Mouse (Mus musculus) adrenal gland, postnatal 14 days (tissue): Measurements from ENCODE around the gene Tex13b. TPM values are rescaled to one million over a fixed set of nuclear protein-coding genes. Genes with fewer than 3 reads are reported as not detected.
"Not testable (repeated sequence)": the region's sequence is repeated elsewhere in the genome, so short reads cannot be mapped to it uniquely, and the experiment has no call there.

Experiments
- DNase-seq: peaks from one replicate; pipeline ENCODE4 v3.0.0; 2021; ENCODE audit warnings: mixed read lengths
- long read RNA-seq, 2 experiments: library from polyadenylated mRNA; stranded (forward); transcript quantifications; one replicate each; pipeline ENCODE4 v2.0.0; 2021
- total RNA-seq: library from RNA; stranded (reverse); gene quantifications from 2 replicates; pipeline ENCODE4 v1.2.3, GENCODE M21; 2021

Gene Tex13b
- total RNA-seq, result not detected in 2 replicates
- long read RNA-seq, experiment 1, result 0 reads
- long read RNA-seq, experiment 2, result 0 reads

DNA sequence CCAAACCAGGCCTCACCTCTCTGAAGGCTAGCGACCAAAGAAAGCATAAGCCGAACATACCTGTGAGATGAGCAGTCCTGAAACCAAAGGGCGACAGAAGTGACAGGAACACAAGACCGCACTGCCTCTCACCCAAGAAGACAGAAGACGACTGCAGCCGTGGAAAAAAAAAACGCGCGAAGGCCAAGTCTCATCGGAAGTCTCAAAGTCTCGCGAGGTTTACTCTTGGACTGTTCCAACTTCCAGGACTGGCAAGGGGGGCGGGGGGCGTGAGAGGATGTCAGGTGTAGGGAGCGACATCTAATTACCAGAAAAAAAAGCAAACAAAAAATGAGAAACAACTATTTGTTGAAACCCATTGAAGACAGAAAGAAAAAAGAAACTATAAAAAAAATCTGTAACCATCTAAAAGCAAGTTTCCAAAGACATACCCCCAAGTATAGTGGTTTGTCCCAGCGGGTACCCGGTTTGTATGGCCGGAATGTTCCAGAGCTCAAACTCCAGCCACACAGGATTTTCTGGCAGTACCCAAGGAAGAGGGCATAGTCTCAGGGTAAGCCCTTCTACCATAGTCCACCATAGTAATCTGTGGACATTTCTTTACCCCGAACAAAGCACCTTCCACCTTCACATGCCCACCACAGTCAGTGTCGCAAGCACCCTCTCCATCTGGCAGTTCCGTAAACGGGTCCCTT is at the start of gene Tex13b:
TSS of gene Tex13b (minus strand) at position 122 of the 695 bp plus-strand sequence.
- no peak for DNase-seq

DNA sequence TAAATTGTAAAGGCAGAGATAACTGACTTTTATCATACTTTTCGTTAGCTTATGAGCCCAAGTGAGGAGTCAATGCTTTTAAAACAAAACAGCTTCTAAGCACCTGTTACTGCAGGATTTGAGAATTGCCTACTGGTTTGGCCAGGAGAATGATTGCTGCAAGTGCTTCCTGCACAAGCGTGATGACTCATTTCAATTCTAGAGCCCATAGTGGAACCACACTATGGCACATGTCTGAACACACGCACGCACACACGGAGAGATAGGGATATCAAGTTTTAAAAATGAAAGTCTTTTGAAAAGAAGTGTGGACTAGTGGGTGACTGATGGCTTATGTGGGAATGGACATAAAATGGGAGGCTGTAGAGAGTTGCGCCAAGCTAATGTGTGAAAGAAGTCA is 49.5 kb upstream of the Tex13b start:
- no peak for DNase-seq

DNA sequence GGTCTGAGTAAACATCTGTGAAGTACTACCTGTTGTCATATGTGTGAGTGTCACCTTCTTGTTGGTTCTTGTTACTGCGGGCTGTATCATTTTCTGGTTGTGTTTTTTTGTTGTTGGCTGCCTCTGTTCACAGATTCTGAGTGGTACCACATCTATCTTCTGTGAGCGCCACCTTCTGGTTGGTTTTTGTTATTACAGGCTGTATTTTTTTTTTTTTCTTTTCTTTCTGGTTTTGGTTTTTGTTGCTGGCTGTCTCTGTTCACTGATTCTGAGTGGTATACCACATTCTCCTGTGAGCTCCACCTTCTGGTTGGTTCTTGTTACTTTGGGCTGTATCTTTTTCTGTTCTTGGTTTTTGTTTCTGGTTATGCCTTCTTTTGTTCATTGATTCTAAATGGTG is 44.2 kb upstream of the Tex13b start:
- DNase-seq, result peak; percentile 14

DNA sequence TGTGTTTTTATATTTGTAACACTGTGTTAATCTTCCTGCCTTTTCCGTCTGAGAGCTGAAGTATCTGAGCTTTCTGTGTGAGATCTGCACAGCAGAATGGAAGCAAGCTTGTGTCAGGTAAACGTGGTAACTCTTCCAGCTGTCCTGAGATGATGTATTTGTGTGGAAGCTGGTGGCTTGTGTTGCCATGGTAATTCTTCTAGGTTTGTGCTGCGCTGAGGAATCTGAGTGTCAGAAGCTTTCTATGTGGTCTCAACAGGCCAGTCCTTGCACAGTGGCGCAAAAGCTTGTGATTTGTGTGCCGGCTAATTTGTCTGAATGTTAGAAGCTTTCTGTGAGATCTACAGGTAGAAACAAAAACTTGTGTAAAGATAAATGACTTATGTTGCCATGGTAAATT is 43.8 kb upstream of the Tex13b start:
- not testable (repeated sequence) for DNase-seq

DNA sequence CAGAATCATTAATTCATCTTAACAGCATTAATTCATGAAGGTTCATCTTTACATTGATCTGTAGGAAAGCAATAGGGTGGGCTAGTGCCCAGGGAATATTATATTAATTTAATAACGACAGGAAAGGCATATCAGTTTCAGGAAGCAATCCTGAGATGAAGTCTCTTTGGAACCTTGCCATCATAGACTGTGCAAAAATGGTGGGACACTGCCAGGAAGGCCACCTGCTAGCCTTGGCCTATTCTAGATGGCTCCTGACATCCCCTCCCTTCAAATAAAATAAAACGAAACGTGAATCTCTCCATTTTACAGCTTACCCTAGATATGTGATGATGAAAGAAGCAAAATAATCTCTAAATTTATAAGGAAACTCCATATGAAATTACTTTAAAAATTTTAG is 41.3 kb upstream of the Tex13b start:
- no peak for DNase-seq

DNA sequence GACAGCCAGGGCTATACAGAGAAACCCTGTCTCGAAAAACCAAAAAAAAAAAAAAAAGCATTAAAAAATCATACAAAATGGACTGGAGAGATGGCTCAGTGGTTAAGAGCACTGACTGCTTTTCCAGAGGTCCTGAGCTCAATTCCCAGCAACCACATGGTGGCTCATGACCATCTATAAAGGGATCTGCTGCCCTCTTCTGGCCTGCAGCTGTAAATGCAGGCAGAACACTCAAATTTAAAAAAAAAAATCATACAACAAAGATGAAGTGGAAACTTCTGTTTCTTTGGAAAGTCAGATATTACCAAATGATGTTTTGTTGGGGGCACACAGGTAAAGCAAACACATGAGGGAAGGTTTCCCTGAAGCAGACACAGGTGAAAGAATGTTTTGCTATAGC is 32.2 kb upstream of the Tex13b start:
- not testable (repeated sequence) for DNase-seq

DNA sequence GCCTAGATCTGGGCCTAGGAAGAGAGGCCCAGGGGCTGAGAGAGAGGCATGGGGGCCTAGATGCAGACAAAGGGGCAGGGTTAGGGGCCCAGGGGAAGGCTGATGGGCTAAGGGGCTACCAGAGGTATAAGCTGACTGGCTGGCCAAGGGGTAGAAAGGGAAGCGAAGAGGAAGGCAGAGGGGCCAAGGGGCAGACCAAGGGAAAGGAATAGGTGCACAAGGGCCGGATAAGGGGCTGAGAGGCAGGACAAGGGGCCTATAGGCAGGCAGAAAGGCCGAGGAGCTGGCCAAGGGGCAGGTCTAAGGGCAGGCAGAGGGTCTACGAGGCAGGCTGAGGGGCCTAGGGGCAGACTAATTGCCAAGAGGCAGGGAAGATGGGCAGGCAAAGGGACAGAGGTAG is 26.7 kb upstream of the Tex13b start:
- no peak for DNase-seq

DNA sequence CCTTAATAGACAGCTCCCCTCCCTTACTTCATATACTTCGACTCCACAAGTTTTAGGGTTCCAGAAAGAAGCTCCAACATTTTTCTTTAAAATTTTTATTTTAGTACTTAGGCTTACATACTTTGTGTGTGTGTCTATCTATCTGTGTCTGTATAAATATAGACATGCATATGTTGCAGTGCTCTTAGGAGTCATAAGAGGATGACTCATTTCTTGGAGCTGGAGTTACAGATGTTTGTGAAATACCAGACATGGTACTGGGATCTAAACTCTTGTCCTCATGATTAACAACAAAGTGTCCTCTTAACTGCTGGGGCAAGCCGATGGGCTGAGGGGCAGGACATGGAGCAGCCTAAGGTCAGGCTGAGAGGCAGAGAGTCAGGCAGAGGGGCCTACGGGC is 24.8 kb upstream of the Tex13b start:
- no peak for DNase-seq

DNA sequence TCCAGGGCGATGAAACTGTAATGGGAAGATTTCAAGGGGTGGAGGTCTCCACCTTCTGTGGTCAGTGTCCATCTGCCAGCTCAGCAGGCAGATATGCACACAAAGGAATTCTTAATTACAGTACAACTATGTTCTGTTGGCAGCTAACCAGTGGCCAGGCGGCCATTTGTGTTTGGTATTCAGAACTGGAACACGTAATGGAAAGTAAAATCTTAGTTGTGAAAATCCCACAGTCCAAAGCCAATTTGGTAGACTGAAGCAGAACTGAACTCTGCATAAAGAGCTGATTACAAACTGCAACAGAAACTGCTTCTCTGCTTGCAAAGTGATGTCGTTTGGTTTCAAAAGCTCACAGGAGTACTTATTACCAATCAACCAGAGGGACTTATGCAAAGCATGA is 18.5 kb upstream of the Tex13b start:
- DNase-seq, result no peak

DNA sequence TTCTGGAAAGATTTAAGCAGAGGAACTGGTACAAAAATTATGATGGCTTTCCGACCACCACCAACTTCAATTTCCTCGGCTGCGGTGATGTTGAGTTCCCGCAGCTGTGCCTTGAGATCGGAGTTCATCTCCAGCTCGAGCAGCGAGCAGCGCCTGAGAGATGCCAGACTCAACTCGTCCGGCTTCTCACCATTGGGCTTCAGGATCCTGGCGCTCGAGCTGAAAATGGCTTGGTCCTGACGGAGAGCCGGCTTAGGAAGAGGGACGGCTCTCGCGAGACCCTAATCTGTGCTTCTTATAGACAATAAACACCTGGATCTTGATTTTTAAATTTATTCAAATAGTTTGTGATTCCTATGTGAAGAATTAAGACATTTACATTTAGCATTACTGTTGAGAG is 9.1 kb upstream of the Tex13b start:
- DNase-seq, result no peak

DNA sequence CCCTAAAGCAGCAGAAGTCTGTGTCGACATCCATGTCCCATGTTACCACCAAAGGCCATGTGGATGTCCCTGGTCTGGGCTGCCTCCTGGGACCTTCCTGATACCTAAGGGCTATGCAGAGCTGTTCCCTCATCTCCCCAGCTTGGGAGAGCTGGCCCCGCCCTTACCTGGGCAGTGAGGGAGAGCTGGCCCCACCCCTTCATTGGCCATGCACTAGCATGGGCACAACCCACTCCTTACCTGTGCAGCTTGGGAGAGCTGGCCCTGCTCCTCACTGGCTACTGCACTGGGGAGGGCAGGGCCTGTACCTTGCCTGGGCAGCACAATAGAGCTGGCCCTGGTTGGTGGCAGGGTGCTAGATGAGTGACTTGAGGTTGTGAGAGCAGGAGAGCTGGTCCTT is 7.9 kb downstream of the Tex13b start:
- no peak for DNase-seq

DNA sequence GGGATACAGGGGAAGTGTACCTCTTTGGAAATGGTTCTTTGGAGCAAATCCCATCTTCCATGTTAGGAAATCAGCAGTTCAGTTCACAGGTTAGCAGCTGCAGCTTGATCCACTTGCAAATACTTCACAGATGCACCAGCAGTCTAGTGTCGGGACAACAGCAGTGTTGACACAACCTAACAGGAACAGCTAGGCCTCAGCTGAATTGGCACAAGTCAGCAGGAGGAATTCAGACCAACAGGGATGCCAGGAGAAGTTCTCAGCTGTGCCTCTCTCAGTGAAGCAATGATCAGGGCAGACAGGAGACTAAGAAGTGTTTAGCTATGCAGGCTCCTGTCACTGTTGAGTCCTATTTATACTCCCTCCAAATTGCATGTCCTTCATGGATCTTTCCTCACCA is 43.4 kb downstream of the Tex13b start:
- DNase-seq, result no peak

Other genes starting within 250 kb of the Tex13b start
- 126 and 203 TPM in 2 replicates for gene Tsc22d3, start 212.8 kb downstream of the Tex13b start, total RNA-seq
- 20.7 and 29.2 TPM in 2 replicates for gene Mid2, start 148.8 kb downstream of the Tex13b start, total RNA-seq
- gene Vsig1, start 94.2 kb upstream of the Tex13b start, total RNA-seq, result not detected in 2 replicates
- gene Psmd10, start 143.3 kb upstream of the Tex13b start, total RNA-seq, result 22.5 and 25.3 TPM in 2 replicates
- gene Atg4a, start 143.5 kb upstream of the Tex13b start, total RNA-seq, result 13.1 and 15.0 TPM in 2 replicates